Mouse (Mus musculus) ovary, adult 18-20 months (tissue): ENCODE data around the gene Hist1h1c.
"Not testable (repeated sequence)": the region's sequence is repeated elsewhere in the genome, so short reads cannot be mapped to it uniquely, and the experiment has no call there.

Experiments used
- DNase-seq: peaks from one replicate; pipeline ENCODE4 v3.0.0; 2022; ENCODE audit warnings: low spot score, mixed read lengths

Gene Hist1h1c

GRCm38 (mm10) chr13:23760972-23761864 is 22.6 kb downstream of the Hist1h1c start, which contains the start of gene Hist1h4a:
Gene Hist1h4a, minus strand, starts transcription at chr13:23761230.
- peak; percentile 95 for DNase-seq

- peak; percentile 30 for DNase-seq
Observed at GRCm38 (mm10) chr13:23761871-23762821, 23.5 kb downstream of the Hist1h1c start, which contains the start of gene Hist1h3a. Gene Hist1h3a, minus strand, starts transcription at chr13:23762386.

- DNase-seq: no peak
Observed at GRCm38 (mm10) chr13:23763242-23763585, 24.6 kb downstream of the Hist1h1c start.

- peak; percentile 77 for DNase-seq
Observed at GRCm38 (mm10) chr13:23763586-23764323, 25.1 kb downstream of the Hist1h1c start, which contains the start of gene Hist1h1a. Gene Hist1h1a, plus strand, starts transcription at chr13:23763666.

- no peak for DNase-seq
Observed at GRCm38 (mm10) chr13:23764324-23765171, 25.9 kb downstream of the Hist1h1c start.

GRCm38 (mm10) chr13:23765172-23765513 is 26.5 kb downstream of the Hist1h1c start:
- no peak for DNase-seq

GRCm38 (mm10) chr13:23766772-23767171 is 28.2 kb downstream of the Hist1h1c start:
- no peak for DNase-seq

GRCm38 (mm10) chr13:23768834-23769397 is 30.3 kb downstream of the Hist1h1c start:
- no peak for DNase-seq

- not testable (repeated sequence) for DNase-seq
Observed at GRCm38 (mm10) chr13:23769613-23770012, 31.0 kb downstream of the Hist1h1c start, which contains the start of gene Trim38. Gene Trim38, plus strand, starts transcription at chr13:23769913.

GRCm38 (mm10) chr13:23772561-23773313 is 34.1 kb downstream of the Hist1h1c start:
- peak; percentile 44 for DNase-seq

- no peak for DNase-seq
Observed at GRCm38 (mm10) chr13:23778339-23778738, 39.7 kb downstream of the Hist1h1c start.

GRCm38 (mm10) chr13:23779025-23779424 is 40.4 kb downstream of the Hist1h1c start:
- DNase-seq: no peak
